Mouse (Mus musculus) bone marrow macrophage, adult 2 months (primary cell): ENCODE data around the gene Tsga13. TPM values are rescaled to one million over a fixed set of nuclear protein-coding genes. Genes with fewer than 3 reads are reported as not detected.

Experiments used
- H3K27ac ChIP-seq: 2 replicates; pipeline ENCODE4 v1.5.1; 2012; ENCODE audit warnings: low read depth, low read length; ENCODE audit not compliant: insufficient read depth
- H3K4me1 ChIP-seq: 2 replicates; pipeline ENCODE4 v1.6.1; 2012; ENCODE audit warnings: low read length; ENCODE audit not compliant: control insufficient read depth, insufficient read depth
- H3K4me3 ChIP-seq: 2 replicates; pipeline ENCODE4 v1.5.1; 2012; ENCODE audit warnings: mild to moderate bottlenecking, low read length, moderate library complexity; ENCODE audit not compliant: insufficient read depth
- CTCF ChIP-seq: IDR thresholded peaks from 2 replicates; pipeline ENCODE4 v1.5.1; 2012; ENCODE audit warnings: low read depth, mild to moderate bottlenecking, low read length, moderate library complexity
- POLR2A ChIP-seq: IDR thresholded peaks from 2 replicates; pipeline ENCODE4 v1.6.1; 2012; ENCODE audit warnings: mild to moderate bottlenecking, low read depth, low read length, borderline replicate concordance
- polyA plus RNA-seq: library from polyadenylated mRNA; stranded (reverse); fragments of >200 nt; gene quantifications from 2 replicates; pipeline ENCODE4 v1.2.4, GENCODE M21; 2012; ENCODE audit not compliant: missing spikeins, insufficient read depth, insufficient read length

Gene Tsga13
- polyA plus RNA-seq, 1 experiment, result not detected

- Histone ChIP-seq H3K27ac (no peak overlapping the region), H3K4me1 (no peaks in the 10 kb centered on the region), H3K4me3 (no peak overlapping the region)
- TF ChIP-seq POLR2A (no peak), CTCF (no peak)
Measured at GRCm38 (mm10) chr6:30865031-30865678, 50.2 kb downstream of the Tsga13 start.

- Histone ChIP-seq H3K4me3 (no peak overlapping the region), H3K27ac (peak overlapping the region; percentile 23), H3K4me1 (peaks cover 5% of the 10 kb centered on the region; the same call in 1 of the 2 replicates)
- TF ChIP-seq POLR2A (no peak), CTCF (no peak)
Measured at GRCm38 (mm10) chr6:30855956-30856355, 59.4 kb downstream of the Tsga13 start.

- TF ChIP-seq CTCF (no peak), POLR2A (no peak)
- Histone ChIP-seq H3K4me3 (no peak overlapping the region), H3K4me1 (peaks cover 5% of the 10 kb centered on the region; the same call in 1 of the 2 replicates), H3K27ac (no peak overlapping the region)
Measured at GRCm38 (mm10) chr6:30855205-30855604, 60.2 kb downstream of the Tsga13 start.

GRCm38 (mm10) chr6:30849818-30850217 is 65.6 kb downstream of the Tsga13 start:
- TF ChIP-seq POLR2A, result no peak
- TF ChIP-seq CTCF, result no peak

More at GRCm38 (mm10) chr6:30849818-30850217, 65.6 kb downstream of the Tsga13 start:
- Histone ChIP-seq H3K4me1 (no peaks in the 10 kb centered on the region), H3K4me3 (no peak overlapping the region), H3K27ac (no peak overlapping the region)

Other genes with a start within 250 kb of the Tsga13 start
- 2.3 and 4.4 TPM in 2 replicates for gene Cep41, start 221.8 kb downstream of the Tsga13 start, polyA plus RNA-seq
- gene Mest, start 192.0 kb downstream of the Tsga13 start, polyA plus RNA-seq, result not detected in 2 replicates
- 24.1 and 28.0 TPM in 2 replicates for gene Copg2, start 18.8 kb downstream of the Tsga13 start, polyA plus RNA-seq
- gene Klf14, start 43.5 kb upstream of the Tsga13 start, polyA plus RNA-seq, result not detected in 2 replicates